Mouse (Mus musculus) neural tube, embryonic 10.5 days (tissue): ENCODE results near the gene Gpr165.

Experiments
- DNase-seq: peaks from one replicate; pipeline ENCODE4 v3.0.0-alpha.2; 2017; ENCODE audit warnings: low spot score; ENCODE audit errors: extremely low spot score

Gpr165 gene

GRCm38 (mm10) chrX:96712907-96713774 is at the start of gene Gpr165:
Gene Gpr165 (plus strand): TSS chrX:96713441.
- peak; percentile 40 for DNase-seq

GRCm38 (mm10) chrX:96674871-96675270 is 38.4 kb upstream of the Gpr165 start:
- DNase-seq = no peak
